Mouse (Mus musculus) testis, postnatal 10 days (tissue): Measurements from ENCODE around the gene Rnase1.
A peak's percentile ranks its signal among the peaks of the same experiment; 100 is the strongest.
"Not testable (repeated sequence)": the region's sequence is repeated elsewhere in the genome, so short reads cannot be mapped to it uniquely, and the experiment has no call there.

Experiments used
- DNase-seq: peaks from one replicate; pipeline ENCODE4 v3.0.0; 2021; ENCODE audit warnings: low spot score

Rnase1 gene

GRCm38 (mm10) chr14:51146685-51147084 is at the start of gene Rnase1:
Gene Rnase1, minus strand, starts transcription at chr14:51146785.
- DNase-seq, result no peak

GRCm38 (mm10) chr14:51195681-51196080 is 49.1 kb upstream of the Rnase1 start:
- no peak for DNase-seq

DNA sequence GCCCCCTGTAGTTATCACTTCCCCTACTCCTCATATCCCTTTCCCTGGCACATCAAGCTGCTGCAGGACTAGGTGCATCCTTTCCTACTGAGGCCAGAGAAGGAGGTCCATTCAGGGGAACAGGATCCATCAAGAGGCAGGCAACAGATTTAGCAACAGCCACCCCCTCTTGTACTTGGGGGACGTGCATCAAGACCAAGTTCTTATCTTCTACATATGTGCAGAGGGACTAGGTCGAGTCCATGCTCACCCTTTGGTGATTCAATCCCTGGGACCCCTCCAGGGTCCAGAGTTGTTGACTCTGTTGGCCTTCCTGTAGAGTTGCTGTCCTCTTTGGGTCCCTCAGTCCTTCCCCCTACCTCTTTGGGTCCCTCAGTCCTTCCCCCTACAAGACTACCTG is 34.5 kb upstream of the Rnase1 start:
- DNase-seq, result not testable (repeated sequence)

- DNase-seq, result no peak
These were observed 27.3 kb upstream of the Rnase1 start for GRCm38 (mm10) chr14:51173843-51174242.

GRCm38 (mm10) chr14:51172947-51173346 is 26.4 kb upstream of the Rnase1 start:
- not testable (repeated sequence) for DNase-seq

DNA sequence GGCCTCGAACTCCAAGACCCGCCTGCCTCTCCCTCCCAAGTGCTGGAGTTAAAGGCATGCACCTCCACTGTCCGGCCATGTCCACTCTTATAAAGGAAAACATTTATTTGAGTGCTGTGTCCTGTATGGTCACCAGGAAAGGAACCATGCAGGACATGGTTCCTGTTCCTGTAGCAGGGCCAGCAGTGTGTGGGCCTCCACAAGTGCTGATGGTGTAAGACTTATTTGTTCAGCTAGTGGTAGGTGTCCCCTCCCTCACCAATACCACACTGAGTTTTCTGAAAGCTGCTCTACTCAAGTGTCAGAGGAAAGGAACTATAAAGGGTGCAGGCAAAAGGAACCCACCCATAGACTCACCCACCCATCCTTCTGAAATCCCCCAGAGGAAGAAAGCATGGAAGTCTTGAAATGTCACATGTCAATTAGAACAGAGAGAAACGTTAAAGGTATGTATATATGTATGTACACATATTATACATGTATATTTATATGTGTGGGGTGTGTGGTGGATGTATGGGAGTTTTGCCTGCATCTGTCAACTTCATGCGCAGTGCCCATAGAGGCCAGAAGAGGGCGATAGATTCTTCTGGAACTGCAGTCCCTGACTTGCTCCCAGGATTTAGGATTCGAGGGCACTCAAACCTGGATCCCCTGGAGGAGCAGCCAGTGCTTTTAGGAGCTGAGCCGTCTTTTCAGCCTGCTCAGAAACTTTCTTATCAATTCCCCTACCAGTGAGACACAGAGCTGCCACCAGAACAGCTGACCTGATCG is 25.7 kb upstream of the Rnase1 start:
- peak; percentile 58 for DNase-seq

DNA sequence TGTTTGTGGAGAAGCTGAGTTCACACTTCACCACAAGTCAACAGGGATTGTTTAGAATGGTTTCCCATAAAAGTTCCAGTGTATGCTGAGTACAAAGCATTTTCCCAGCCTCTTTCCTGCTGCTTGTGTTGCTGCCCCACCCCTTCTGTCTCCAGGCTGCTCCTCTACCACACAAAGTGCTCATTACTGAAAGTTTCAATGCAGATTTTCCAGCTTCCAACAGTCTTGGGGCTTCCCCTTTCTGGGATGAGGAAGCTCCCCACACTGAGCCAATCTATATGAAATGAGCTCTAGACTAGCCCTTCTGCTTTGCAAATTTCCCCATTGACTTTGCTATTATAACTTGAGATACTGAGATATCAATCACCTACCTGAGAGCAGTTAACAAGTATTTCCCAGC is 19.5 kb upstream of the Rnase1 start:
- DNase-seq, result no peak

DNA sequence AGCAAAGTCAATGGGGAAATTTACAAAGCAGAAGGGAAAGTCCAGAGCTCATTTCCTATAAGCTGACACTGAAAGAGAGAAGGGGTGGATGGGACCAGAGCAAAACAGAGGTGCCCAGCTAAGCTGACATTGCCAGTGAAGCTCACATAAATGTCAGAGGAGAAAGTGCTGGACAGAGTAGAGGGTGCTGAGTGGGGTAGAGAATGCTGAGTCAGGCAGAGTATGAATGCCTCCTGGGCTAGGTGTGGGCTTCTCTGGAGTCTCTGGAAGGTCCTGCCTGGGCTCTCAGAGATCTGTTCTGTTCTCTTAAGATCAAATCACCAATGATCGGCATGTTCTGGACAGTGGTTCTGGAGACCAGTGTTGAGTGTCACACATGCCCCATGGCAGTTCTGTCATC is 18.9 kb upstream of the Rnase1 start:
- DNase-seq, result no peak

DNA sequence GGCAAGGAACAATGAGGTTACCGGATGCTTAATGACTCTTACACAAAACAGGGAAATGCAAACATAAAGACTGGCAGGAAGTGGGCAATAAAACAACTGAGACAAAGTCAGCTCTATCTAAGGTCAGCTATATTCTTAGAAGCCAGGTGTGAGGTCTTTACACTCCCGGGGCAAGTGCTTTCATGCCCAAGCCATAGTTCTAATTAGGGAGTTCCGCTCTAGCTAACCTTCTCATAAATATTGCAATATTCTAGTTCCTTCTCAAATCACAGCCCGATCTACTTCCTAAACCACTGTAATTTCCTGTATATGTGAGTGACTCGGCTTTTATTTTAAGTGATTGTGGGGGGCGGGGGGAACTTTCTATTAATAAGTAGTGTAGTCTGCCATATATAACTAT is 16.7 kb upstream of the Rnase1 start:
- DNase-seq, result not testable (repeated sequence)

DNA sequence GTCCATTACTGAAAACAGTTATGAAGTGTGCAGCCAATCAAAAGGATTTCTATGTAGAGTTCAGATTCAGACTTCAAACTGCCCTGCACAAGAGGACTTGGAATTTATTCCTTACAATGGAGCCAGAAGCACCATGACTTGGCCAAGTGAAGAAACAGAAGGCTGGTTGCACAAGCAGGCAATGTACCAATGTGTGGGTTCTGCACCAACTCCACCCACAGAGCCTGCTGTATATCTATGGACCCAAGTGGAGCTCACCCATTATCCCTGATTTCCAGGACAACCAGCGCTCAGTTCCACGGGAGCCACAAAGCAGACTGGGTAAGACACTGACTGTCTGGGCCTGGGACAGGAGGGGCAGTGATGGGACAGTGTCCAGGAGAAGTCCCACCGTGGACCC is 15.4 kb upstream of the Rnase1 start, which contains the start of gene Rnase2b:
Gene Rnase2b, plus strand, starts transcription at position 285 of the 400 bp plus-strand sequence.
- not testable (repeated sequence) for DNase-seq

DNA sequence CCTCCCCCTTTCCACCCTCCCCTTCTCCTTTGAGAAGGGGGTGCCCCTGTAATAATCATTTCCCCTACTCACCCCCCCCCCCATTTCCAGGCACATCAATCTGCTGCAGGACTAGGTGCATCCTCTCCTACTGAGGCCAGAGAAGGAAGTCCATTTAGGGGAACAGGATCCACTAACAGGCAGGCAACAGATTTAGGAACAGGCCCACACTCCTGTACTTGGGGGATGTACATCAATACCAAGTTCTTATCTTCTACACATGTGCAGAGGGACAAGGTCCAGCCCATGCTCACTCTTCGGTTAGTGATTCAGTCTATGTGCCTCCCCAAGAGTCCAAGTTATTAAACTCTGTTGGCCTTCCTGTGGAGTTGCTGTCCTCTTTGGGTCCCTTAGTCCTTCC is 10.5 kb upstream of the Rnase1 start:
- DNase-seq, result no peak

- DNase-seq, result no peak
These were observed 10.1 kb upstream of the Rnase1 start for GRCm38 (mm10) chr14:51156736-51157068.

GRCm38 (mm10) chr14:51156056-51156735 is 9.6 kb upstream of the Rnase1 start:
- DNase-seq, result no peak

DNA sequence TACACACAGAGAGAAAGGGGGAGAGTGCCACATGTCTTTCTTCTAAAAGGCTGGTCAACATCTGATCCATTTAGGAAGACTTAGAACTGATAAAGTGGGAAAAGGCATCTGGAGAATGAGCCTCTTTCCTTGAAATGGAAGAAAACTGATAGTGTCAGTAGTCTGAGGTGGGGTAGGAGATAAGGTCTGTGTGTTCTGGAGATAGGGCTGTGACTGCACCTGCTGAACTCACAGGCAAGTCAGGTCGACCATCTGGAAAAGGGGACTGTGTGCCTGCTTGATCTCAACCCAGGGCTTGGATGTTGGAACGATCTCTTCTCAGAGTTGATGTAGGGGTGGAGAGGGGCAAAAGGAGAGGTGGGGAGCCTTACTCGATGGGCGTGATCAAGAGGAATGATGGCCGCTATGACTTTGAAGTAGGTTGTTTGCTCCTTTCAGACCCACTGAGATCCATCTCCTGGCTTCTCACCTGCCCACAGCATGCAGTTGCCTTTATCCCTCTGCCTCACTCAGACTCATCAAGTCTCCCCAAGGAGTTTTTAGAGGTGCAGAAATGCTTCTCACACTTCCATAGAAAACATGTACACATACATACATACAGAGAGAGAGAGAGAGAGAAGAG is 5.8 kb upstream of the Rnase1 start:
- DNase-seq, result no peak

DNA sequence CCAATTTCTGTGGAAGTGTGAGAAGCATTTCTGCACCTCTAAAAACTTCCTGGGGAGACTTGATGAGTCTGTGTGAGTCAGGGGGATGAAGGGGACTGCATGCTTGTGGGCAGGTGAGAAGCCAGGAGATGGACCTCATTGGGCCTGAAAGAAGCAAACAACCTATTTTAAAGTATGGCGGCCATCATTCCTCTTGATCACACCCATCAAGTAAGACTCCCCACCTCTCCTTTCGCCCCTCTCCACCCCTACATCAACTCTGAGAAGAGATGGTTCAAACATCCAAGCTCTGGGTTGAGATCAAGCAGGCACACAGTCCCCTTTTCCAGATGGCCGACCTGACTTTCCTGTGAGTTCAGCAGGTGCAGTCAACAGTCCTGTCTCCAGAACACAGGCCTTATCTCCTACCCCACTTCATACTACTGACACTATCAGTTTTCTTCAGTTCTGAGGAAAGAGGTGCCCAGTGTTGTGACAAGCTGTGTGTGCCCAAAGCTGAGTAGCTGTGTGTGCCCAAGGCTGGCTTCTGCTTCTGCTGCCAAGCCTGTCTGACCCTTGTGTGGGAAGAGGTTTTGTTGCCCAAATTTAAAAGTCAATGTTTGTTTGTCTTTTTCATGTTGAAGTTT is 3.7 kb upstream of the Rnase1 start:
- no peak for DNase-seq

DNA sequence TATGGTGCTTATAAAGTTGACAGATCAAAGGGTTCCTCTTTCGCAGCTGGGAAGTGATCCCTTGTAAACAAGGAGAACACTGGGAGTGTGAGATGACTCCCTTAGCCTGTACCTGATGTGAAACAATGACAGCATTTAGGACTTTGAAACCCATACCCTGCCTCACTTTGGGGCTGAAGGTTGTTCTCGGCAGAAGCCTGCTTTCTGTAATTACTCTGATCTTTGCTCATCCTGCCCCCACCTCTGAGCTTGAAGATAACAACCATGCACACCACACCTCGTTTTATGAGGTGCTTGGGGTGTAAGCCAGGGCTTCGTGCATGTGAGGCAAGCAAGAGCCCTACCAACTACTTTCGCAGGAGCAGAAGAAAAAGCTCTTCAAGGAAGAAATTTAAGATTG is 2.6 kb upstream of the Rnase1 start:
- no peak for DNase-seq

DNA sequence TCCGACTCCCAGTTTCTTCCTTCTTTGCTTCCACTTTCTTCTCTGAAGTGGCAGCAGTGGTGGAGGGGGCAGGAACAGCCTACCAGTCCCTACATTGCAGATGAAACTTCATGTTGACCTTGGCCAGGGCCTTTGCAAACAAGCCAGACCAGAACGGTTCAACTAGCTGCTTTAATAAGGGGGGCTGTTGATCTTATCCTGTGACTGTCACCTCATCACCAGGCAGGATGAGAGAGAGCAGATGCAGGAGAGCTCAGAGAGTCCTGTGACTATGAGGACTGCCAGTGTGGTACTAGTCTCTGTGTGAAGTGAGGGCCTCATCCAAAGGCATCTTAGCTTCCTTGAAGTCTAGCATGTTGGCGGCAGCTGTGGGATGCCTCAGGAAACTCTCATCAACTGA is 1.4 kb upstream of the Rnase1 start:
- no peak for DNase-seq

- no peak for DNase-seq
These were observed 1.1 kb downstream of the Rnase1 start for GRCm38 (mm10) chr14:51145521-51145920.

GRCm38 (mm10) chr14:51144451-51144850 is 2.1 kb downstream of the Rnase1 start:
- no peak for DNase-seq

- no peak for DNase-seq
These were observed 2.6 kb downstream of the Rnase1 start for GRCm38 (mm10) chr14:51143937-51144336.

DNA sequence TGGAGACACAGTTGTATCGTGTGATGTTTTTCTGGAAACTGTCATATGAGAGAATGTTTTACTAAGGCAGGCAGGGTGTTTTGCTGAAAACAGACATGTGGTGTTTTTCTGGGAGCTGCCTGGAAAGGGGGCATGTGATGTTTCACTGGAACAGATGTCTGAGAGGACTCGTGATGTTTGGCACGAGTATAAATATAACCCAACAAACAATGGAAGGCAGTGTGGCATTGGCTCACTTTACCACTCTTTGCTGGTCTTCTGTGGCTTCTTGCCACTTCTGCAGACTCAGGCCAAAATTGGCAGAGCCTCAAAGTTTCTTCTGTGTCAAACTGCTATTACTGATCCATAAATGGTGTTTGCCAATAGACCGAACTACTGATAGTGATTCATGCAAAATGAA is 3.3 kb downstream of the Rnase1 start:
- DNase-seq, result no peak

GRCm38 (mm10) chr14:51142568-51142967 is 4.0 kb downstream of the Rnase1 start:
- no peak for DNase-seq

- no peak for DNase-seq
These were observed 4.5 kb downstream of the Rnase1 start for GRCm38 (mm10) chr14:51142119-51142518.
